Mouse (Mus musculus): Measurements from ENCODE around the gene Gm17631. TPM values are rescaled to one million over a fixed set of nuclear protein-coding genes. Genes with fewer than 3 reads are reported as not detected.
"Not testable (repeated sequence)": the region's sequence is repeated elsewhere in the genome, so short reads cannot be mapped to it uniquely, and the experiment has no call there.

Gm17631 gene
- not detected for total RNA-seq (2021)

DNA sequence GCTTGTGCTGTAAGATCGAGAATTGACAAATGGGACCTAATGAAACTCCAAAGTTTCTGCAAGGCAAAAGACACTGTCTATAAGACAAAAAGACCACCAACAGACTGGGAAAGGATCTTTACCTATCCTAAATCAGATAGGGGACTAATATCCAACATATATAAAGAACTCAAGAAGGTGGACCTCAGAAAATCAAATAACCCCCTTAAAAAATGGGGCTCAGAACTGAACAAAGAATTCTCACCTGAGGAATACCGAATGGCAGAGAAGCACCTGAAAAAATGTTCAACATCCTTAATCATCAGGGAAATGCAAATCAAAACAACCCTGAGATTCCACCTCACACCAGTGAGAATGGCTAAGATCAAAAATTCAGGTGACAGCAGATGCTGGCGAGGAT is at the start of gene Gm17631:
Gene Gm17631, plus strand, starts transcription at position 301 of the 400 bp plus-strand sequence.
- DNase-seq (ENCODE audit: low spot score in 2 of 2); intact Hi-C loops (cut with DNase I): not testable (repeated sequence)

DNA sequence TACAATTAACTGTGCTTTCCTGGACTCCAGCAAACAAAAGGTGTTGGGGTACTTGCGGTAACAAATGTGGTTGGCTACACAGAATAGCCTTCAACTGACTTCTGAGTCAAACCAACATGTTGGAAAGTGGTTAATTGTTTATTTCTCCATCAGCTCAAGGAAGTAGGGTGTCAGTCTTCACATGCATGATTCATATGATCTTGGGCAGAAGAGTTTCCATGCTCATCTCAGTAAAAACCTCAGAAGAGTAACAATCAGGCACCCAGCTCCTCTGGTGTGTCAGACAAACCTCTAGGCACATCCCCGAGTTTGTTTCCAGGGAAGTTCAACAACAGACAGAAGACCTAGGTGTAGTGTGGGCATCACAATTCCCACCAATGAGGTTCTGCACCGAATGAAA is 44.7 kb upstream of the Gm17631 start:
- intact Hi-C loops (cut with DNase I) = loop anchor here (2.0 kb wide), 1 partner anchor 33 kb away; the partner anchor contains the start of gene Gm156
- DNase-seq (ENCODE audit: low spot score in 2 of 2) = no peak

DNA sequence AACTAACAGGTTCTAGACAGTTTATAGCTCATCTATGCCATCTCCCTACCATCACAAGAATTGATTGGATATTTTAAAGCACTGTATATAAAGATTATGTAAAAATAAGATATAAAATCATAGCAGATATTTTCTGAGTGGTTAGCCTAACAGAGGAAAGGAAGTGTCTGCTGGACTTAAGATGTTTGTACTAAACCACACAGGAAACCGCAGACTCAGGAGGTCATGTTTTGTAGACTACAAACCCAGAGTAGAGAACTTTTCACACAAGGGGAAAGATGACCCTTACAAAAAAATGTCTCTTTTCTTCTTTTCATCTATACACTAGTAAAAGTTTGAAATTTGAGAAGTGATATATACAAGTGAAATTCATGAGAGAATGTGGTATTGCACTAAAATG is 38.4 kb upstream of the Gm17631 start:
- DNase-seq (ENCODE audit: low spot score in 2 of 2) = no peak
- intact Hi-C loops (cut with DNase I) = no loop called here

DNA sequence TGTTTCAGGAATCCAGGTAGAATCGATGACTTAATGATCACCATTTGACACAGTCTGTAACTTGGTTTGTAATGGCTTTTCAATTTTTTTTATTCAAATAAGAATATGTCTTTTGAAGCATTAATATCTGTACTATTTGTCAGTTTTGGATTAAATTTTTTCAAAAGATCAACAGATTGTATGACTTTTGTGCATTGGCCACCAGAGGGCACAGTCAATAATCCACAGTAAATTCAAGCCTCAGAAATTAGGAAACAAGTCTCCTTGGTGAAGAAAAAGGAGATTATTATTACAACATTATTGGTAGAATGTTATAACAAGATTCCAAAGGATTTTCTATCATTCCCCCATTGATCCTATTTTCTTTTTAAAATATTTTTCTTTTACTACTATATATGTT is 36.9 kb upstream of the Gm17631 start:
- intact Hi-C loops (cut with DNase I) = no loop called here
- no peak for DNase-seq (ENCODE audit: low spot score in 2 of 2)

DNA sequence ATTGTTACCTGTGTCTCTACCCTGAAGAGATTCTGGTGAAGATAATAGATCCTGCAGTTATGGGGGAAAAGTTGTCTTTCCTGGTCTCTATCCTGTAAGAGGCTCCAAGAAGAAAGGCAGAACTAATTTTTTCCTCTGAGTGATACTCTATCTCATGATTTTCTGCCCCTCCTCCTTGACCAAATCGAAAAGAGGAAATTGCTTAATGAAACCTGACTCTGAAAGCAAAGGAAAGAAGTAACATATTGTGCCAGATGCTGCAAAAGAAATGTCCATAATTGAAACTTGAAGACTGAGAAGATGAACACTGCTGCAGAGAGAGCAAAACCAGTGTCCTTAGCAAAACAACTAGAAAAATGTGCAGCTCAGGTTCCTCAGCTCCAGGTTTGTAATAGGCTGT is 14.1 kb downstream of the Gm17631 start, which contains the start of gene Klra17:
Gene Klra17, minus strand, starts transcription at position 124 of the 400 bp plus-strand sequence.
- no peak for DNase-seq (ENCODE audit: low spot score in 2 of 2)
- intact Hi-C loops (cut with DNase I) = no loop called here

DNA sequence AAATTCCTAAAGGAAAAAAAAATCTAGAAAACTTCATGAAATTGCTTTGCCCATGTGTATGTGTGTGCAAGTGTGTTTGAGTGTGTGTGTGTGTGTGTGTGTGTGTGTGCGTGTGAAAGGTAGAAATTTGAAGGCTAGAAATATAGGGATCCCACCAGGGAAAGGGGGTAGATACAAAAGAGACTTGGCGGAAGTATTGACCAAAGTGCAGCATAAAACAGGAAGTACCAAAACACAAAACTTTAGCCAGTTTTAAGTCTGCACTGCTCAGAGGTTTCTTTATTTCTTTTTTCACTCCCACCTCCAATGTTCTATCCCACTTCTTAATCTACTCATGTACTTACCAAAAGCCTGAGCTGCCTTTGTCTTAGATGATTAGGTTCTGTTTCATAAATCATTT is 20.1 kb downstream of the Gm17631 start:
- no peak for DNase-seq (ENCODE audit: low spot score in 2 of 2)
- intact Hi-C loops (cut with DNase I) = no loop called here

Other genes with a start within 250 kb of the Gm17631 start
- gene Klrk1, start 238.8 kb upstream of the Gm17631 start, total RNA-seq (2021) = not detected
- not detected for gene Klrc3, start 219.3 kb upstream of the Gm17631 start, total RNA-seq (2021)
- gene Klrc2, start 202.0 kb upstream of the Gm17631 start, total RNA-seq (2021) = not detected
- gene Klrc1, start 183.7 kb upstream of the Gm17631 start, total RNA-seq (2021) = not detected
- gene Klri1, start 145.5 kb upstream of the Gm17631 start, total RNA-seq (2021) = not detected
- gene Klri2, start 122.2 kb upstream of the Gm17631 start, total RNA-seq (2021) = not detected
- gene Gm156, start 78.4 kb upstream of the Gm17631 start, total RNA-seq (2021) = not detected
- gene Klra17, start 14.0 kb downstream of the Gm17631 start, total RNA-seq (2021) = not detected
- not detected for gene Klra5, start 55.0 kb downstream of the Gm17631 start, total RNA-seq (2021)
- not detected for gene Klra6, start 164.3 kb downstream of the Gm17631 start, total RNA-seq (2021)
- not detected for gene Klra4, start 204.6 kb downstream of the Gm17631 start, total RNA-seq (2021)